Mouse (Mus musculus): Measurements from ENCODE around the gene Fmod. TPM values are rescaled to one million over a fixed set of nuclear protein-coding genes. Genes with fewer than 3 reads are reported as not detected.

Gene Fmod
- 1 to 10 TPM; 6.0 to 7.4 TPM for total RNA-seq (2021)
- long read RNA-seq, experiment 1, partial matches to known transcripts = 2 of 4 reads
- long read RNA-seq, experiment 1, other reads (novel, unspliced or antisense) = 1 of 4 reads
- long read RNA-seq, experiment 2, partial matches to known transcripts = 1 of 3 reads
- long read RNA-seq, experiment 2, other reads (novel, unspliced or antisense) = 0 of 3 reads

DNA sequence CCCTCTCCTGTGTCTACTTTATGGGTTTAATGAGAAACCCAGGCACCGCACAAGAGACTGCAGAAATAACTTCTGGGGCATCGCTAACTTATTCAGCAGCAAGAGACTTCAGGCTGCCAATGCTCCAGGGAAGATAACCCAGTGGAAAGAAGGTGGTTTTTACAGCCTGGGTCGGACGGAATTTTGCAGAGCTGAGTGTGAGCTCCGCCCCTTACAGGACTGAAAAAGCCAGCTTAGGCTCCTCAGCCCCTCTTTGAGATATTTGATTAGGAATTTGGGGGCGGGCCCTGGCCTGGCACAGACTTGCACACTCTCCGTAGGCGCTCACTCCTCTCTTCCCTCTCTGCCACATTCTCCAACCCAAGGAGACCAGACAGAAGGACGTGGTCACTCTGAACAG lies at the start of gene Fmod:
Gene Fmod, plus strand, starts transcription at position 83 of the 400 bp plus-strand sequence.
- no peak for DNase-seq (ENCODE audit: low spot score in 2 of 2)
- H3K4me3 ChIP-seq = no peak within 1 kb of the TSS
- no peak for TF ChIP-seq CTCF (conservative IDR thresholded peaks at IDR 0.05)
- no peak within 1 kb of the TSS; the same call in 1 of the 2 replicates for H3K27ac ChIP-seq

DNA sequence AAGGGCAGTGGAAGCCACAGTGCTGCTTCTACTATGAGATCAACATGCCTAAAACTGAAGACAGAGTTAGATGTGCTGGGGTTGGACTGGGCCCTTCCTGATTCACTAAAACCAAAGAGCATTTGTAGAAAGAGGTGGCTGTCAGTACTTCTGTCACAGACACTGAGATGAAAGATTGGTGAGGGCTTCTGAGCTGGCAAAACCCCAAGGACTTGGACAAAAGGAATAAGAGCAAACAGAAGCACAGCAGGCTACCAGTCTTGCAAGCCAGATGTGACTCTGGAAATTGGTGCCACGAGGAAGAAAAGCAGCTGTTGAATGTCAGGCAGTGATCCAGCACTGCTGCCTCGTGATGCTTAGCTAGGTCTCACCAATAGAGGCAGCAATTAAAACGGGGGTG lies 48.2 kb upstream of the Fmod start:
- no peak overlapping the region for H3K4me3 ChIP-seq
- no peak for TF ChIP-seq CTCF (conservative IDR thresholded peaks at IDR 0.05)
- no peak overlapping the region for H3K27ac ChIP-seq
- no peak for DNase-seq (ENCODE audit: low spot score in 2 of 2)

DNA sequence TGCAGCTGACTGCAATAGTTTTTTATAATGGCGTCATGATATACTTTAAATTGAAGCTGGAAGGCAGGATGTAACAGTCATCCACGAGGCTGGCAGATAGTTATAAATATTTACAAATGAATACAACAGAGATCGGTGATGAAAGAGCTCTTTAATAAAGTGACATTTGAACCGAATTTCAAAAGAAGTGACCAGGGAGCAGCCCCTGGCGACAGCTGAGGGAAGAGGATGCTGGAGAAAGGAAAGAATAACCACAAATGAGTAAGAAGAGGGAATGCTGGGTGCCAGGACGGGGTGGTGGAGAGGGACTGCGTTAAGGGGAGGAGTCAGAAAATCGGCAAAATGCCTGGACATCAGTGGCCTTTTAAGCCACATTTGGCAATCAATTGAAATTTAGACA lies 45.8 kb upstream of the Fmod start:
- Histone ChIP-seq H3K4me3 (no peak overlapping the region), H3K27ac (no peak overlapping the region)
- no peak for DNase-seq (ENCODE audit: low spot score in 2 of 2)
- peak; percentile 52 for TF ChIP-seq CTCF (conservative IDR thresholded peaks at IDR 0.05)

DNA sequence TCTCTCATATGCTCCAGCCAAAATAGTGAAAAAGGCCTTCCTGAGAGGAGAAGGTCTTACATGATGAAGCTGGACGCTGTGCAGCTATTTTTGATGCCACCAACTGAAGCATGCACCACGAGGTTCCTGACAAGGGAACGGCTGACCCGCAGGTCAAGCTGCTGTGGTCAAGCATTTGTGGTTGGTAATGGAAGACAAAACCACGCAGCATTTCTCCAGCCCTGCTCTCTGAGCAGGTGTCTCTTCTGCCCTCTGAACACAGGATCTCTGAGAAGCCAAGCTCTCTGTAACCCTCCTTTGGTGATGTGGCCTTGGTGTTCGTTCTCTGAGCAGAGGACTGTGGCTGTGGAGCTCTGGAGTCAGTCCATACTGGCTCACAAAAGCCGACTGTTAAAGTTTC lies 31.6 kb upstream of the Fmod start:
- Histone ChIP-seq H3K27ac (no peak overlapping the region), H3K4me3 (no peak overlapping the region)
- DNase-seq (ENCODE audit: low spot score in 2 of 2) = no peak
- no peak for TF ChIP-seq CTCF (conservative IDR thresholded peaks at IDR 0.05)

DNA sequence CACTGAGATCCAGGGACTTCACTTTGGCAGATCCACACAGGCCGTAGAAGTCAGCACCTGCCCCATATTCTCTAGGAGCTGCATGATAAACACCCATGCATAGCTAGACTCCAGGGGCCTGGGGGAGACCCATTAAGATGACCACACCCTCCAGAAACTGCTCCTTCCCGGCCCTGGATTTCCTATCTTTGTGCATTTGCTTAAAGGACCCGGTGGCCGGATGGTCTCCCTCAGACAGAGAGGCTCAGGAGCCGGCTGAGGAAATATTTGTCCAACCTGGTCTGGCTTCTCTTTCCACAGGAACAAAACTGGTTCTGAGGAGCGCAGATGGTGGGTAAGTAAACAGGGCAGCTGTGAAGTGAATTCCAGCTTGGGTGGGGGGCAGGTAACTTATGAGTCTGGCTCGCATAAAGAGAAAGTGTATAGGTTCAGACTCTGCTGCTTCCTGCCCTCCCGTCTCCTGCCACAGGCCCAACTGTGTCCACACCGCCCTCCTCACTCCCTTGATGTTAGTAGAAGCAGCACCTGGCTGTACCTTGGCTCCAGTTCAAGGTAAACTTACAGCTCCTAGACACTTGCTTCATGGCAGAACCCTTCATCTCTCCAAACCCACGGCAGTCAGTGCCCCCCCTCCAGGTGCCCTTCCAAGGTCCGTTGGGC lies 30.8 kb upstream of the Fmod start:
- Histone ChIP-seq H3K27ac (no peak overlapping the region), H3K4me3 (no peak overlapping the region)
- TF ChIP-seq CTCF (conservative IDR thresholded peaks at IDR 0.05) = no peak
- DNase-seq (ENCODE audit: low spot score in 2 of 2) = no peak

DNA sequence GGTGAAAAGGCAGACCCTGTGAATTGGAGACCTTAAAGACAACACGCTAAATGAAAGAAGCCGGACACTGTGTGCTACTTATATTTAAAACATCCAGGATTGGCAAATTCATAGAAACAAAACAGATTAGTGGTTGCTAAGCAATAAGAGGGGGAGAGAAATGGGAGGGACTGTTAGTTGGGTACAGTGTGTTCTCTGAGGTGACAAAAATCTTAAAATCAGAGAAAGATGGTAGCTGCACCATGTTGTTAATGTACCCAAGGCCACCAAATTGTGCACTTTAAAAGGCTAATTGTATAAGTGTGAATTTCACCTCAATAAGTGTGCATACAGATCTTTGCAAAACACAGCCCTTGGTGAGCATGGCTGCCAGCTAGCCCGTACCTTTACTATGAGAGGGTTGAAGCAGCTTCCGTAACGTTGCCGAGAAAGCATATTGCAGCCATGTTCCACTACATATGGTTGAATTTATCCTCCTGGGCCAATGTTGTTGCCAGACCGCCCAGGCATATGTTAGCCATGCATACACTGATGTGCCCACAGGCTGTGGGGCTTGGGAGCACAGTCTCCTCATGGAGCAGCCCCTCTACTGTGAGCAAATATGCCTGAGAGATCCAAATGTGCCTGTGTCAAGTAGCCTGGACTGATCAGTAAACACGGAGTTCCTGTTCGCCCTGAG lies 12.6 kb upstream of the Fmod start:
- no peak for TF ChIP-seq CTCF (conservative IDR thresholded peaks at IDR 0.05)
- DNase-seq (ENCODE audit: low spot score in 2 of 2) = no peak
- Histone ChIP-seq H3K27ac (no peak overlapping the region), H3K4me3 (no peak overlapping the region)

DNA sequence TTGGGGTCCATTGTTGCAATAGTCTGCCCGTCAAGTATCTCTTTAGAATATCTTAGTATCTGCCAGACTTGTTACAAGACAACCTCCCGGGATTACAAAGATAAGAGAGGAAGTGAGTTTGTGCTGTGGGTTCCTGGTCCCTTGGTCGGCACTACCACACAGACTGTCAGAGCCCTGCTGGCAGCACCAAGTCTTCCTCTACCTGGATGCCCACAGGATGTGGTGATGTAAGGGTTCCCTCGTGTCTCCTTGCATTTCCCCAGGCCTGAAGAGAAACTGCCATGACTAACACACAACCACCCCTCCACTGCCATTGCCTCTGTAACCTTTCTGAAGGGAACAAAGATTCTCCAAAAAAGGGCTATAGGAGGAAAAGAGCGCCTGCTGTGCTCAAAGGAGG lies 11.1 kb upstream of the Fmod start:
- no peak overlapping the region for H3K27ac ChIP-seq
- no peak for TF ChIP-seq CTCF (conservative IDR thresholded peaks at IDR 0.05)
- no peak for DNase-seq (ENCODE audit: low spot score in 2 of 2)

DNA sequence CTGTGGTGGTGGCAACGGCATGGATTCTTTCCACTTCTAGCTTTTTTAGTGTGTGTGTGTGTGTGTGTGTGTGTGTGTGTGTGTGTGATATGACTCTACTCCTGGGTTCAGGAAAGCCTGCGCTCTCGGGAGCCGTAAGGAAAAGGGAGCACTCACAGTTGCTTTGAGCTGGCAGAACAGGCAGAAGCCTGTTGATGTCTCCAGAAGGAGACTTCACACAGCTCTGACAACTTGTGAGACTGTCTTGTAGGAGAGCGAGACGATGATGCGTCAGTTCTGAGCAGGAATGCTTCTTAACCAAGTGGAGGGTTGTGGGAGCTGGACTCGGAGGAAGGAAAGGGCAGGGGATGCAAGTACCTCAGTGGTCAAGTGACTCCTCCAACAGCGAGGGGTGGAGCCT lies 10.3 kb upstream of the Fmod start:
- Histone ChIP-seq H3K27ac (no peak overlapping the region), H3K4me3 (no peak overlapping the region)
- DNase-seq (ENCODE audit: low spot score in 2 of 2) = no peak
- no peak for TF ChIP-seq CTCF (conservative IDR thresholded peaks at IDR 0.05)

More for the DNA sequence above, 11.1 kb upstream of the Fmod start:
- no peak overlapping the region for H3K4me3 ChIP-seq

DNA sequence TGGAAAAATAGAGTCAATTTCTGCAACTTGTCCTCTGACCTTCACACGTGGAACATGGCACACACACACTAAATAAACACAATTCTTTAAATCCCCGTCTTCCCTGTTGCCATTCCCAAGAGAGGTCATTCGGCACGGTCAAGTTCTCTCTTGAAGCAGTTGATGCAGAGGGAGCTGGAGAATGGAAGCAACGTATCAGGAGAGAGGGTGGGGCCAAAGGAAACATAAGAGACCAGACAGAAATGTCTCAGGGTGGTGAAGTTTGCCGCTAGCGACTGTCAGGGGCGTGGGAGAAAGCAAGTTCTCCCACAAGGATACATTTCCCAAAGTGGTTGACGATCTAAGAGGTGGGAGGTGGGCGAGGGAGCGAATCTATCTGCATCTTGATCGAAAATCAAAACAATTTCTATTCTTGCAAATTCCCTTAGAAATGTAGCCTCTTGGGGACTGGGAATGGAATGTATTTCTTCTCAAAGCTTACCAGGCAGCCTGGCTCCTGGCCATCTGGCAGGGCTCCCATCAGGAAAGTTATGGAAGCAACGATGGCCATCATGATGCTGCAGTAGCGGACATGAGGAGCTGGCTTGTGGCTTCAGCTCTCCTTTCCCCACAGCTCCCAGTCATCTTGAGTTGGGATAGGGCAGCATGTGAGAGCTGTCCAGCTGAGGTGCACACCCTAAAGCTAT lies 8.8 kb upstream of the Fmod start:
- H3K4me3 ChIP-seq = no peak overlapping the region
- H3K27ac ChIP-seq = no peak overlapping the region
- no peak for DNase-seq (ENCODE audit: low spot score in 2 of 2)
- no peak for TF ChIP-seq CTCF (conservative IDR thresholded peaks at IDR 0.05)

DNA sequence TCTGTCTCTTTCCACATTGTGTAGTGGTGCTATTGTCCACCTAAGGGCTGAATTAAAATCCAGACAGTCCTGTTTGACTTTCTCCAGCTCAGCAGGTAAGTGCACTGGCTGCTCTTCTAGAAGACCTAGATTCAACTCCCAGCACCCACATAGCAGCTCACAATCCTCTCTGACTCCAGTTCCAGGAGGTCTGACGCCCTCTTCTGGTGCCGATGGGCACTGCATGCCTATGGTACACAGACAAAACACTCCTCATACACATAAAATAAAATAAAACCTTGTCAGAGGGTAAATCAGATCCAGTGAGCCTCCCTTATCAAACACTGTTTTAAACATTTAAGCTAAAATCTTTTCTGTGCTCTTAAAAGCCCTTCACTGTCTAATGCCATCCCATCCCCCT lies 562 bp upstream of the Fmod start:
- no peak for DNase-seq (ENCODE audit: low spot score in 2 of 2)
- Histone ChIP-seq H3K4me3 (no peak overlapping the region), H3K27ac (no peak overlapping the region)
- peak; percentile 60 for TF ChIP-seq CTCF (conservative IDR thresholded peaks at IDR 0.05)

DNA sequence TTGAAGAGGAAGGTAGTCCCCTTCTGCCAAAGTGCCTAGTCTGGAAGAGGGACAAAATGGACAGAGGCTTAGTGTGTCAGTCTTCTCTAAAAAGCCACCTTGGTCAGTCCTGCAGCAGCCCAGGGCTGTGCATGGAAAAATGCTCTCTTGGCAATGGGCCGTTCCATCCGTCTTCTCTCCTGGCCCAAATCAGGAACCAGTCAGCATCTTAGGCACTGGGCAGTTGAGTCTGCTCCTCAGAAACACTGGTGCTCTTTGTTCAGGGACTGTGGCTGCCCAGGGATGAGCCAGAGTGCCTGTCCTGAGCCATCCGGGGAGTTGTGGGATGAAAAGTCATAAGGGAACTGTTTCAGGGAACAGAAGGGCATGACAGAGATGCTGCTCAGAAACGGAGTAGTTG lies 1.3 kb downstream of the Fmod start:
- DNase-seq (ENCODE audit: low spot score in 2 of 2) = no peak
- TF ChIP-seq CTCF (conservative IDR thresholded peaks at IDR 0.05) = no peak

DNA sequence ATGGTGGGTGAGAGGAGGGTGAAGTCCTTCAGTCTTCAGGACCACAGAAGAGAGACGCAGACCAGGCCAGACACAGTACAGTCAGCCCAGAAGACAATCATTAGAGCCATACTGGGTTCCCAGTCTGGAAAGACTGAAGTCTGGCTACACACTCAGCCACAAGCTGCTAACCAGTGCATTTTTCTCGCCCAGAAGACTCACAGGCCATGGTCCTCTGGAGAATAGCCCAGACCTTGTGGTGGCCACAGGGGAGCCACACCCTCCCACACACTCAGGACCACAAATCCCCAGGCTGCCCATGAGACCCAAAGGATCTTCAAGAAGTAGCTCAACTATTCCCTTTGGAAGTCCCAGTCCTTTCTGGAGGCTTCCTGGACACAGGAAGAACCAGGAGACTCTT lies 2.3 kb downstream of the Fmod start:
- DNase-seq (ENCODE audit: low spot score in 2 of 2) = no peak
- Histone ChIP-seq H3K27ac (no peak overlapping the region), H3K4me3 (no peak overlapping the region)
- no peak for TF ChIP-seq CTCF (conservative IDR thresholded peaks at IDR 0.05)

More for the DNA sequence above, 1.3 kb downstream of the Fmod start:
- Histone ChIP-seq H3K27ac (no peak overlapping the region; the same call in 1 of the 2 replicates), H3K4me3 (no peak overlapping the region)

DNA sequence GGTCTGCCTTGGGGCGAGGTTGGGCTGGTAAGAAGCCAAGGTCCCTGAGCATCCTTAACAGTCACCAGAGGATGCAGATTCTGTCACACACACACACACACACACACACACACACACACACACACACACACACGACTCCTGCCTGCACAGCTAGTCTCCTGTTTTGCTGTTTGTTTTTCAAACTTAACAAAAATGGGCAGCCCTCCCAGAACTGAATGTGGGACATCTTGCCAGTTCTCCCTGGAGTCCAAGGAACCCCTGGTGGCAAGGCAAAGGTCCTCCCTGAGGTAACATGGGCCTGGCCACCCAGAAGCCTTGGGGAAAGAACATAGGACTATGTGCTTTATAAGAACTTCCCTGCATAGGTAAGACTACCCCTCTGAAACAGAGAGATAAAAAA lies 4.8 kb downstream of the Fmod start:
- peak overlapping the region; percentile 18; the same call in 1 of the 2 replicates for H3K27ac ChIP-seq
- DNase-seq (ENCODE audit: low spot score in 2 of 2) = no peak
- TF ChIP-seq CTCF (conservative IDR thresholded peaks at IDR 0.05) = 0 out of 2 replicates have a peak, but pooled peaks have one; percentile 2
- H3K4me3 ChIP-seq = no peak overlapping the region

All from layer of hippocampus, adult 2 months (tissue).